ENCODE assay signal across 21 mouse cellular contexts in the genomic region with DNA sequence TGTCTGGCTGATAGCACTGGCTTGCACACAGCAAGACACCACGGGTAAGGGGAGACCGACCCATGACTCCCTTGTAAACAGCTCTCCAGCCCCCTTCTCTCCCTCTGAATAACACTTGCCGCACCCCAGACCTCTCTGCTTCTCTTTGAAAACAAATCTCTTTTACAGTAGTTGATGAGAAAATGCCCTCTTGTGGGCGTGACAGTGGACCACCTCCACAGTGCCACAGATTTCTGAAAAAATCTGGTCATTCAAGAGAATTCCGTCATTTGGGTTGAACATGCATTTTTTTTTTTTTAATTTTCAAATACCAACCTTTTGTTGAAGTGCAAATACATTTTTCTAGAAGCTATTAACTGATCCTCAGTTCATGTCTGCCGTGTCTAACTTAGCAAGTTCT. TPM values are rescaled to one million over a fixed set of nuclear protein-coding genes. Genes with fewer than 3 reads are reported as not detected.
A peak's percentile ranks its signal among the peaks of the same experiment; 100 is the strongest.
DNase-seq lines count a peak whose midpoint lies in the region; ATAC-seq and TF ChIP-seq lines count a peak whose summit lies in the region.
"Had no signal": no experiment of that assay in that cellular context is flagged by ENCODE, and none has a peak within 500 bp of the region (broad histone marks: within the 10 kb centered on the region; RNA-seq: fewer than 3 reads in every experiment).

No protein-coding gene starts in this region.

- H3K4me1 ChIP-seq in kidney, postnatal 0 days (replicated peaks; ENCODE audit: insufficient read depth, low read length) = no peaks in the 10 kb centered on the region
- H3K4me1 ChIP-seq in midbrain, embryonic 16.5 days (ENCODE audit: control insufficient read depth, insufficient read depth, low read length) = peaks cover 21% of the 10 kb centered on the region
- H3K4me1 ChIP-seq in midbrain, embryonic 10.5 days = peaks cover 8% of the 10 kb centered on the region; the same call in 1 of the 2 replicates
- H3K4me1 ChIP-seq: heart, embryonic 15.5 days; kidney, embryonic 15.5 days; stomach, embryonic 15.5 days had no signal

- H3K36me3 ChIP-seq in kidney, postnatal 0 days (ENCODE audit: insufficient read depth, low read length) = no peaks in the 10 kb centered on the region
- H3K36me3 ChIP-seq in midbrain, embryonic 16.5 days (ENCODE audit: control insufficient read depth, insufficient read depth, low read length) = no peaks in the 10 kb centered on the region
- no peaks in the 10 kb centered on the region for H3K36me3 ChIP-seq in midbrain, embryonic 10.5 days
- H3K36me3 ChIP-seq: embryonic facial prominence, embryonic 12.5 days; heart, embryonic 15.5 days; kidney, embryonic 15.5 days; limb, embryonic 12.5 days; neural tube, embryonic 15.5 days; stomach, embryonic 15.5 days had no signal

- no peaks in the 10 kb centered on the region for H3K9me3 ChIP-seq in kidney, postnatal 0 days (replicated peaks; ENCODE audit: low read length)
- no peaks in the 10 kb centered on the region for H3K9me3 ChIP-seq in midbrain, embryonic 16.5 days (replicated peaks; ENCODE audit: control insufficient read depth, low read length, poor library complexity, severe bottlenecking)
- H3K9me3 ChIP-seq in midbrain, embryonic 10.5 days (replicated peaks) = no peaks in the 10 kb centered on the region
- H3K9me3 ChIP-seq: embryonic facial prominence, embryonic 12.5 days; heart, embryonic 15.5 days; kidney, embryonic 15.5 days; limb, embryonic 12.5 days; neural tube, embryonic 15.5 days; stomach, embryonic 15.5 days had no signal

- WGBS in kidney, postnatal 0 days = 40% methylated on average over 6 of the region's 6 CpGs
- WGBS in midbrain, embryonic 16.5 days = 34% methylated on average over 6 of the region's 6 CpGs
- 73% methylated on average over 6 of the region's 6 CpGs for WGBS in midbrain, embryonic 10.5 days

- intact Hi-C loops in heart, postnatal 25 days (cut with DNase I) = no loop called here

- H3K4me3 ChIP-seq in kidney, postnatal 0 days (replicated peaks; ENCODE audit: low read depth, low read length) = no peak overlapping the region
- no peak overlapping the region for H3K4me3 ChIP-seq in midbrain, embryonic 16.5 days (ENCODE audit: low read depth, low read length)
- no peak overlapping the region for H3K4me3 ChIP-seq in midbrain, embryonic 10.5 days
- H3K4me3 ChIP-seq: embryonic facial prominence, embryonic 12.5 days; heart, embryonic 15.5 days; kidney, embryonic 15.5 days; limb, embryonic 12.5 days; neural tube, embryonic 15.5 days; stomach, embryonic 15.5 days had no signal

- H3K27ac ChIP-seq in kidney, postnatal 0 days = no peak overlapping the region
- peak overlapping the region; percentile 11; the same call in 1 of the 2 replicates for H3K27ac ChIP-seq in midbrain, embryonic 16.5 days (ENCODE audit: low read length)
- H3K27ac ChIP-seq in midbrain, embryonic 10.5 days (replicated peaks) = no peak overlapping the region
- H3K27ac ChIP-seq: embryonic facial prominence, embryonic 12.5 days; heart, embryonic 15.5 days; kidney, embryonic 15.5 days; limb, embryonic 12.5 days; stomach, embryonic 15.5 days had no signal

- no peak for ATAC-seq in kidney, postnatal 0 days (replicated peaks; ENCODE audit: low FRiP score, low read depth)
- ATAC-seq in midbrain, embryonic 16.5 days = 0 out of 2 replicates have a peak, but pooled peaks have one; percentile 24
- ATAC-seq: intestine, postnatal 0 days; liver, postnatal 0 days had no signal

- no peak overlapping the region for H3K4me2 ChIP-seq in kidney, postnatal 0 days (ENCODE audit: low read length)
- peak overlapping the region; percentile 6; the same call in 1 of the 2 replicates for H3K4me2 ChIP-seq in midbrain, embryonic 16.5 days (ENCODE audit: low read length)
- H3K4me2 ChIP-seq: embryonic facial prominence, embryonic 12.5 days; heart, embryonic 15.5 days; kidney, embryonic 15.5 days; limb, embryonic 12.5 days; liver, embryonic 11.5 days; stomach, embryonic 15.5 days had no signal

- DNase-seq in cerebellum, postnatal 14 days = peak; percentile 34 to 40
- no peak for DNase-seq in cerebellum, postnatal 36 days
- DNase-seq in heart, adult 11 months = peak; percentile 43
- DNase-seq in heart, postnatal 25 days (ENCODE audit: low spot score) = no peak
- DNase-seq in kidney, postnatal 0 days (ENCODE audit: low spot score) = no peak
- DNase-seq in kidney, postnatal 25 days = no peak
- no peak for DNase-seq in midbrain, embryonic 10.5 days (ENCODE audit: low spot score)
- DNase-seq: liver, postnatal 0 days; thymus, adult 2 months; thymus, postnatal 4 days had no signal

- no peak overlapping the region for H3K9ac ChIP-seq in kidney, postnatal 0 days (ENCODE audit: low read depth, low read length)
- H3K9ac ChIP-seq in midbrain, embryonic 16.5 days (ENCODE audit: low read depth, low read length) = no peak overlapping the region
- H3K9ac ChIP-seq: embryonic facial prominence, embryonic 12.5 days; heart, embryonic 15.5 days; kidney, embryonic 15.5 days; limb, embryonic 12.5 days; liver, postnatal 0 days; neural tube, embryonic 15.5 days; stomach, embryonic 15.5 days had no signal

- H3K27me3 ChIP-seq in kidney, postnatal 0 days (ENCODE audit: insufficient read depth, low read length) = no peaks in the 10 kb centered on the region
- no peaks in the 10 kb centered on the region for H3K27me3 ChIP-seq in midbrain, embryonic 16.5 days (ENCODE audit: control insufficient read depth, insufficient read depth, low read depth, low read length)
- H3K27me3 ChIP-seq in midbrain, embryonic 10.5 days (ENCODE audit: low read depth, poor library complexity, severe bottlenecking) = no peaks in the 10 kb centered on the region
- H3K27me3 ChIP-seq: embryonic facial prominence, embryonic 12.5 days; heart, embryonic 15.5 days; kidney, embryonic 15.5 days; limb, embryonic 12.5 days; neural tube, embryonic 15.5 days; stomach, embryonic 15.5 days had no signal

- peak; percentile 33; the same call in 1 of the 2 replicates for TF ChIP-seq CTCF in kidney, postnatal 0 days (IDR thresholded peaks at IDR 0.05; ENCODE audit: low read depth)

RNA-seq across cellular contexts. Expression of a gene that starts 17.0 kb away (rescaled TPM):
- under 1 TPM; 0.39 to 0.42 TPM for total RNA-seq in heart, postnatal 25 days (2021)
- 0.30 and 0.40 TPM in 2 replicates for polyA plus RNA-seq in kidney, postnatal 0 days (2015; fragmentation: Nextera tagmentation; extraction: Ambion mirVana)
- 4.0 and 4.6 TPM in 2 replicates for polyA plus RNA-seq in midbrain, embryonic 16.5 days (2015; fragmentation: Nextera tagmentation; extraction: Ambion mirVana)
- polyA plus RNA-seq in midbrain, embryonic 10.5 days (2016; fragmentation: Nextera tagmentation; extraction: Ambion mirVana) = 0.85 and 1.1 TPM in 2 replicates
- total RNA-seq: granulocyte monocyte progenitor cell, adult 5-6 weeks; megakaryocyte progenitor cell, adult 5-6 weeks had no signal

Comparison
In these comparisons a context has a peak if more than half of its experiments do, and no peak if none do; other contexts are left out.
1. DNase-seq: peak in cerebellum, postnatal 14 days (2 of 2) and heart, adult 11 months (single experiment); none in cerebellum, postnatal 36 days (0 of 2), heart, postnatal 25 days (single experiment), kidney, postnatal 0 days (single experiment), kidney, postnatal 25 days (0 of 2) and midbrain, embryonic 10.5 days (single experiment).